Mouse (Mus musculus): ENCODE measurements around the gene Pias3.

The Pias3 gene

GRCm38 (mm10) chr3:96727828-96728633 is 31.8 kb downstream of the Pias3 start:
- CTCF ChIA-PET: no interaction called here

GRCm38 (mm10) chr3:96728634-96729402 is 32.6 kb downstream of the Pias3 start:
- CTCF ChIA-PET: interaction anchor here (0.7 to 1.2 kb wide), 2 partner anchors 9 to 828 kb away, joined by 6 to 19 read pairs; no protein-coding TSS in a partner anchor

- CTCF ChIA-PET: interaction anchor here (0.7 to 1.2 kb wide), 2 partner anchors 8 to 828 kb away, joined by 6 to 19 read pairs; no protein-coding TSS in a partner anchor
These were observed 33.2 kb downstream of the Pias3 start for GRCm38 (mm10) chr3:96729403-96729784.

- CTCF ChIA-PET: no interaction called here
These were observed 34.6 kb downstream of the Pias3 start for GRCm38 (mm10) chr3:96730785-96731184.

GRCm38 (mm10) chr3:96733984-96734383 is 37.8 kb downstream of the Pias3 start:
- CTCF ChIA-PET: interaction anchor here (1.1 kb wide), 1 partner anchor 31 kb away, joined by 3 read pairs; no protein-coding TSS in a partner anchor

GRCm38 (mm10) chr3:96735200-96735599 is 39.0 kb downstream of the Pias3 start:
- CTCF ChIA-PET: no interaction called here

- CTCF ChIA-PET: no interaction called here
These were observed 41.0 kb downstream of the Pias3 start for GRCm38 (mm10) chr3:96737013-96737740.

GRCm38 (mm10) chr3:96737995-96738394 is 41.8 kb downstream of the Pias3 start:
- CTCF ChIA-PET: interaction anchor here (0.6 to 0.7 kb wide), 2 partner anchors 9 to 12 kb away, joined by 4 to 19 read pairs; no protein-coding TSS in a partner anchor

- CTCF ChIA-PET: interaction anchor here (0.7 kb wide), 1 partner anchor 33 kb away, joined by 3 read pairs; no protein-coding TSS in a partner anchor
These were observed 44.1 kb downstream of the Pias3 start for GRCm38 (mm10) chr3:96740279-96740678.

- CTCF ChIA-PET: no interaction called here
These were observed 48.2 kb downstream of the Pias3 start for GRCm38 (mm10) chr3:96744348-96744747.

- CTCF ChIA-PET: no interaction called here
These were observed 50.6 kb downstream of the Pias3 start for GRCm38 (mm10) chr3:96746829-96747228.
